Mouse (Mus musculus) hindbrain, embryonic 13.5 days (tissue): Measurements from ENCODE around the gene Lemd2. TPM values are rescaled to one million over a fixed set of nuclear protein-coding genes. Genes with fewer than 3 reads are reported as not detected.
"Not testable (repeated sequence)": the region's sequence is repeated elsewhere in the genome, so short reads cannot be mapped to it uniquely, and the experiment has no call there.

Source experiments
- ATAC-seq: fragments of 200-750 bp; cut with Nextera tagmentation; 2 replicates; pipeline ENCODE4 v1.8.0; 2017; ENCODE audit warnings: moderate TSS enrichment; ENCODE audit not compliant: low FRiP score
- H3K27ac ChIP-seq: fragments of 300-500 bp; sonication (generic); 2 replicates; pipeline ENCODE4 v1.5.1; 2015; ENCODE audit warnings: inconsistent platforms, mild to moderate bottlenecking, moderate library complexity
- H3K27me3 ChIP-seq: fragments of 300-500 bp; sonication (generic); 2 replicates; pipeline ENCODE4 v1.6.1; 2015; ENCODE audit warnings: mild to moderate bottlenecking, inconsistent platforms
- H3K36me3 ChIP-seq: fragments of 300-500 bp; sonication (generic); 2 replicates; pipeline ENCODE4 v1.6.1; 2015; ENCODE audit warnings: mild to moderate bottlenecking, inconsistent platforms
- H3K4me1 ChIP-seq: fragments of 300-500 bp; sonication (generic); replicated peaks from 2 replicates; pipeline ENCODE4 v1.6.1; 2015; ENCODE audit warnings: inconsistent platforms
- H3K4me2 ChIP-seq: fragments of 300-500 bp; sonication (generic); 2 replicates; pipeline ENCODE4 v1.6.1; 2015; ENCODE audit warnings: inconsistent platforms, mild to moderate bottlenecking, moderate library complexity
- H3K4me3 ChIP-seq: fragments of 300-500 bp; sonication (generic); 2 replicates; pipeline ENCODE4 v1.5.1; 2015; ENCODE audit warnings: mild to moderate bottlenecking, inconsistent platforms
- H3K9ac ChIP-seq: fragments of 300-500 bp; sonication (generic); 2 replicates; pipeline ENCODE4 v1.6.1; 2015; ENCODE audit warnings: mild to moderate bottlenecking, inconsistent platforms
- H3K9me3 ChIP-seq: fragments of 300-500 bp; sonication (generic); 2 replicates; pipeline ENCODE4 v1.6.1; 2016; ENCODE audit warnings: inconsistent platforms
- WGBS: fragments of 180-500 bp; shearing (Covaris S2); methylation state at CpG from one replicate; pipeline ENCODE4 v1.1.7; 2015; 5-methylcytosine and 5-hydroxymethylcytosine counted together
- polyA plus RNA-seq: library from polyadenylated mRNA; unstranded; fragments of >200 nt; fragmentation: Nextera tagmentation; extraction: Ambion mirVana; gene quantifications from 2 replicates; pipeline ENCODE4 v1.2.1, GENCODE M21; 2015

Gene Lemd2
- polyA plus RNA-seq, 1 experiment from 2014 or later: 19.9 TPM

DNA sequence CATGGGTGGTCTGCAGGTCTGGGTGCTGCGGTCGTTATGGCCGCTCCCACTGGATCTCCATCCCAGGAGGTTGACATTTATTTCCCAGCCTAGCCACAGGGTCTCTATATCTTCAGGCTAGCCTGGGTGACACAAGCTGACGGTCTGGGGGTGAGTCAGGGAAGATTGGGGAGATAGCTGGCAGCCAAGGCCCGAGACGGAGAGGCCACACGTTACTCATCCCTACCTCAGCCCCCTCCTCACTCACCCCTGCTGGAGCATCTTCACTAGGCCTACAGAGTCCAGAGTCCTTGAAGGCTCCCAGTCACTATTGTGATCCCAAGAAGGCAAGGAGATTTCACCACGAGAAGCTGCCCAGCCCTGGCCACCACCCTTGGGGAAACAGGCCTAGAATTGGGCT lies 33.5 kb upstream of the Lemd2 start:
- no peak for ATAC-seq
- WGBS: 85% methylated on average over 8 of the region's 8 CpGs
- H3K4me3 ChIP-seq: no peak overlapping the region

DNA sequence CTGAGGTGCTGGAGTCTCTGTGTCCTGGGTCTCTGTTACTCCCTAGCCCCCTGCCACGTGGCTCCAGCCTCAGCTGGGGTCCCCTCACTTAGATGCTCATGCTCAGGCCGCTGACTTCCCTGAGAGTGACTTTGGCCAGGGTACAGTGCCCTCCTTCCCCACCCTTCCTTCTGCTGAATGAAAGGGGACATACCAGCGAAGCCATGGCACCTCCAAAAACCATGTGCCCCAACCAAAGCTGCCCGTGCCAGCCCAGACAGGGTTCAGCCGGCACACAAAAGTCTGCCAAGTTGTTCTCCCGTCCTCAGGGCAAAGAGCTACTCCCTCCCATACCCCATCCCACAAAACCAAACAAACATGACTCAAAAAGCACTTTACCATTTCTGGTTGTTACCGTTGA lies 29.0 kb upstream of the Lemd2 start:
- 84% methylated on average over 7 of the region's 7 CpGs for WGBS
- H3K36me3 ChIP-seq: no peaks in the 10 kb centered on the region
- H3K4me3 ChIP-seq: no peak overlapping the region
- H3K4me1 ChIP-seq: peaks cover 26% of the 10 kb centered on the region
- H3K27ac ChIP-seq: no peak overlapping the region
- no peak overlapping the region for H3K9ac ChIP-seq
- no peak for ATAC-seq
- peaks cover 17% of the 10 kb centered on the region; the same call in 1 of the 2 replicates for H3K27me3 ChIP-seq
- no peaks in the 10 kb centered on the region for H3K9me3 ChIP-seq
- no peak overlapping the region for H3K4me2 ChIP-seq

More for the DNA sequence above, 33.5 kb upstream of the Lemd2 start:
- Histone ChIP-seq H3K27me3 (0 out of 2 replicates have a peak, but pooled peaks cover 7% of the 10 kb centered on the region), H3K4me2 (no peak overlapping the region), H3K4me1 (peaks cover 35% of the 10 kb centered on the region), H3K9me3 (no peaks in the 10 kb centered on the region), H3K9ac (no peak overlapping the region), H3K27ac (no peak overlapping the region), H3K36me3 (no peaks in the 10 kb centered on the region)

DNA sequence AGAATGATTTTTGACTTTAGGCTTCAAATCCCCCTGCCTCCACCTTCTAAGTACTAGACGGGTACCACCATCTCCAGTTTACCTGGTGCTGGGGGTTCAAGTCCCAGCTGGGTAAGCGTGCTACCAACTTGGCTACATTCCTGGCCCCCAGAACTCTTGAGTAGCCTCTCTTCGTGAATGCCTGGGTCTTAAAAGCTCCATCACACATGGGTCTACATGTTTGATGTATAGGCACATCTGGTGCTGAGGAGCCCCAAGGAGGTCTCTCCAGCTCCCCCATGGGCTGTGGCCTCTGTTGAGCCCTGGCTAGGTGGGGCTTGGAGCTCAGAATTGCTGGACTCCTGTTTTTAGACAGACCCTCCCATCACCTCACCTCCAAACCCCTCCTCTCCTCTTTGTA lies 27.9 kb upstream of the Lemd2 start:
- ATAC-seq: no peak
- no peaks in the 10 kb centered on the region for H3K9me3 ChIP-seq
- H3K4me3 ChIP-seq: no peak overlapping the region
- H3K4me1 ChIP-seq: peaks cover 36% of the 10 kb centered on the region
- H3K4me2 ChIP-seq: no peak overlapping the region
- H3K27ac ChIP-seq: no peak overlapping the region
- WGBS: 91% methylated on average over 3 of the region's 3 CpGs
- peaks cover 15% of the 10 kb centered on the region; the same call in 1 of the 2 replicates for H3K27me3 ChIP-seq
- no peaks in the 10 kb centered on the region for H3K36me3 ChIP-seq
- no peak overlapping the region for H3K9ac ChIP-seq

DNA sequence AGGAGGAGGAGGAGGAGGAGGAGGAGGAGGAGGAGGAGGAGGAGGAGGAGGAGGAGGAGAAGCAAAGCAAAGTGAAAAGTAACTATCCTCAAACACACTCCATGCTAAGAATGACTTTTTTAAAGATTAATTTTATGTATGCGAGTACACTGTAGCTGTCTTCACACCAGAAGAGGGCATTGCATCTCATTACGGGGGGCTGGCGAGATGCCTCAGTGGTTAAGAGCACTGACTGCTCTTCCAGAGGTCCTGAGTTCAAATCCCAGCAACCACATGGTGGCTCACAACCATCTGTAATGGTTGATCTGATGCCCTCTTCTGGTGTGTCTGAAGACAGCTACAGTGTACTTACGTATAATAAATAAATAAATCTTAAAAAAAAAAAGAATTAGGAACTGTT lies 27.3 kb upstream of the Lemd2 start:
- Histone ChIP-seq H3K27me3 (peaks cover 14% of the 10 kb centered on the region; the same call in 1 of the 2 replicates), H3K4me1 (peaks cover 39% of the 10 kb centered on the region)
- 91% methylated on average over 4 of the region's 4 CpGs for WGBS
- H3K4me2 ChIP-seq, H3K9ac ChIP-seq, H3K27ac ChIP-seq, H3K36me3 ChIP-seq, ATAC-seq, H3K9me3 ChIP-seq, H3K4me3 ChIP-seq: not testable (repeated sequence)

DNA sequence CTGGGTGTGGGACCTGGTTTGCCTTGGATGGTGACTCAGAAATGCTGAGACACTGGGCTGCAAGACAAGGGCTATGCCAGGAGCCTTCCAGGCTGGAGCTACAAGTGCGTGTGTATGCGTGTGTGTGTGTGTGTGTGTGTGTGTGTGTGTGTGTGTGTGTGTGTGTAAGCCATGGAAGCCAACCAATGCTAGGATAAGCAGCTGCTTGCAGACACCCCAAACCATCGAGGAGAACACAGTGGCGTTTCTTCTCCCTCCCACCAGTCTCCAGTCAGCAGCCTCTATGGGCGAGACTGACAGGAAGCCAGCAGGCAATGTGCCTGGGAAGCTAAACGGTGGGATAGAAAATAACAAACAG lies 26.9 kb upstream of the Lemd2 start:
- H3K4me1 ChIP-seq: peaks cover 42% of the 10 kb centered on the region
- H3K4me3 ChIP-seq: no peak overlapping the region
- no peaks in the 10 kb centered on the region for H3K36me3 ChIP-seq
- H3K4me2 ChIP-seq: no peak overlapping the region
- no peak overlapping the region for H3K27ac ChIP-seq
- H3K27me3 ChIP-seq: peaks cover 14% of the 10 kb centered on the region; the same call in 1 of the 2 replicates
- H3K9ac ChIP-seq: no peak overlapping the region
- no peak for ATAC-seq
- H3K9me3 ChIP-seq: no peaks in the 10 kb centered on the region
- 71% methylated on average over 6 of the region's 6 CpGs for whole genome bisulfite sequencing

DNA sequence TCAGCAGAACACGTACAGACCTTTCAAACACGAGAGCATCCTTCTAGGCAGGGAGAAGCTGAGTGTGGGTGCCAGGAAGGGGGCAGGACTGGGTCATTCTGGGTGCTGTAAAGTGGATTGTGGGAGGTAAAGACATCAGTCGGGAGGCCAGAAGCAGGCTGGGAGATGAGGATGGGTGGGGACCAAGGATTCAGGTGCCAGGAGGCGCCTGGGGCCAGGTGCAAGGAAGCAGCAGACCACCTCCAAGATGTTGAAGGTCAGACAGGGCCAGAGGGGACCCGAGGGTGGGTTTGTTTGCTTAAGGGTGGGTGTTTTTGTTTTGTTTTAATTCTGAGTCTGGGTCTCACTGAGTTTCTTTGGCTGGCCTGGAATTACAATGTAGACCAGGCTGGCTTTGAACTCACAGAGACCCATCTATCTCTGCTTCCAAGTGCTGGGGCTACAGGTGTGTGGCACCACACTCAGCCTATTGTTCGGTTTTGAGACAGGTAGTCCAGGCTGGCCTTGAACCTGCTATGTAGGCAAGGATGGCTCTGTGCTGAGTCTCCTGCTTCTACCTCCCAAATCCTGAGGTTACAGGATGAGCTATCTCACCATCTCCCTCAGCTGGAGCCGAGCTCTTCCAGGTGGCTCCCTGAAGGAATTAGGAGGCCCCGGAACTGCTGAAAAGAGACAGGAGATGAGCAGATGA lies 26.3 kb upstream of the Lemd2 start:
- Histone ChIP-seq H3K27me3 (peaks cover 14% of the 10 kb centered on the region; the same call in 1 of the 2 replicates), H3K4me1 (peaks cover 46% of the 10 kb centered on the region), H3K4me3 (no peak overlapping the region), H3K36me3 (no peaks in the 10 kb centered on the region), H3K9me3 (no peaks in the 10 kb centered on the region), H3K9ac (no peak overlapping the region), H3K4me2 (no peak overlapping the region), H3K27ac (no peak overlapping the region)
- no peak for ATAC-seq
- 55% methylated on average over 8 of the region's 8 CpGs for WGBS

DNA sequence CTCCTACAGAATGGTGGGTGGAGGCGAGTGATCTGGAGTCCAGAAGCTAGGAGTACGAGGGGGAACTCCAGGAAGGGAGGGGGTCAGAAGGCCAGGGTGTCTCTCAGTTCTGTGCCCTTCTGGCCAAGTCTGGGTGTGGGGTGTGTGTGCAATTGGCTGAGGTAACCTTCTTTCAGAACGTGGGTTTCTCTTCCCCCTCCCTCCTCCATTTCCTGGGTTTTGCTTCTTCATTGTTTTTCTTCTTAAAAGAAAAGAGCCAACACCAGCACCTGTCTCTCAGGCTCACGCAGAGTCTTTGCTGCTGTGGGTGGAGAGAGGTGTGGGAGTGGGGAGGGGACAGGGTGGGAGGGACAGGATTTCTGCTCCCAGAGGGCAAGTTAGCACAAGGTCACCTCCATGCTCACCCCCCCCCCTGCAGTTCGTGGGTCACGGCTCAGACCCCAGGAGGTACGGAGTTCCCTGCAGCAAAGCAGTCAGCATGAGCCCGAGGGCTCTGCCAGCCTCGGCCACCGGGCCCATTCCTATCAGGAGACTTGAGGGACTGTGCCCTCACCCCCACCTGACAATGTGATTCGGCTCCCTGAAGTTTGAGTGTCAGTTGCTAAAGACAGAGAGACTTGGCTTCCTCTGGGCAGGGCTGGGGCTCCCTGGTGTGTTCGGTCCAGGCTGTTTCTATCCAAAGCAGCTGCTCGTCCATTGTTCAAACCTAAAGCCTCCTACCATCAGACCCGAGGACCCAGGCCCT lies 25.6 kb upstream of the Lemd2 start:
- Histone ChIP-seq H3K4me1 (peaks cover 53% of the 10 kb centered on the region), H3K4me2 (no peak overlapping the region), H3K9me3 (no peaks in the 10 kb centered on the region), H3K4me3 (no peak overlapping the region), H3K36me3 (no peaks in the 10 kb centered on the region), H3K27me3 (peaks cover 14% of the 10 kb centered on the region; the same call in 1 of the 2 replicates), H3K27ac (no peak overlapping the region), H3K9ac (no peak overlapping the region)
- WGBS: 15% methylated on average over 14 of the region's 14 CpGs
- no peak for ATAC-seq

DNA sequence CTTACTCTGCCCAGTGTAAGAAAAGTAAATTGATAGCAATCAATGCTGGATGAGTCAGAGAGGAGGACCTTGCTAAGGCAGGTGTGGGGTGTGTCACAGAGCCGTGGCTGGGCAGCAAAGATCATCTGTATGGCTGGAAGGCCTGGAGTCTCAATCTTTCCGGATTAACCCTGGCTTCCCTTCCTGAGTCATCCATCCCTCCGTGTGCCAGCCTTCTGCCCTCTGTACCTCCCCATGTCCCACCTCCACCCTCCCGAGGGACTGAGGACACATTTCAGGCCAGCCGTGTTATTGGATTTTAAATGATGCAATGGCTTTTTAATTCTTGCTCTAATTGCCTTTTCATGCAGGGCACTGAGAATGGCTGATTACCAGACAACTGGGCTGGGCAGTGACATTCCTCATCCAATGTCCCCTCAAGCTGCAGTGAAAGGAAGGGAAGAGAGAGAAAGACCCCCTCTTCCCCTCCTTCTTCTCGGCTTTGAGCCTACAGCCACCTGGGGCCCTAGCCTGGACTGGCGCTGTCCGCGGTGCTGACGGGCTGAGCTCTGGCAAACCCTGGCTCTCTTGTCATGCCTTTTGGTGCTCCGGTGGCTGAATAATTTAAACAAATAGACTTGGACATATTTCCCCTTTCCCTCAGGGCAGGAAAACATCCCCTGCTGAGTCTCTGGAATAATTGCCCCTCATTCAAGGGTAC lies 24.1 kb upstream of the Lemd2 start:
- H3K4me2 ChIP-seq: 0 out of 2 replicates have a peak overlapping the region, but pooled peaks have one; percentile 0
- no peak overlapping the region for H3K4me3 ChIP-seq
- WGBS: 9% methylated on average over 11 of the region's 11 CpGs
- H3K9ac ChIP-seq: no peak overlapping the region
- no peaks in the 10 kb centered on the region for H3K9me3 ChIP-seq
- peaks cover 54% of the 10 kb centered on the region for H3K4me1 ChIP-seq
- no peaks in the 10 kb centered on the region for H3K36me3 ChIP-seq
- peak; percentile 62 for ATAC-seq
- H3K27me3 ChIP-seq: peaks cover 15% of the 10 kb centered on the region; the same call in 1 of the 2 replicates
- peak overlapping the region; percentile 66; the same call in 1 of the 2 replicates for H3K27ac ChIP-seq

DNA sequence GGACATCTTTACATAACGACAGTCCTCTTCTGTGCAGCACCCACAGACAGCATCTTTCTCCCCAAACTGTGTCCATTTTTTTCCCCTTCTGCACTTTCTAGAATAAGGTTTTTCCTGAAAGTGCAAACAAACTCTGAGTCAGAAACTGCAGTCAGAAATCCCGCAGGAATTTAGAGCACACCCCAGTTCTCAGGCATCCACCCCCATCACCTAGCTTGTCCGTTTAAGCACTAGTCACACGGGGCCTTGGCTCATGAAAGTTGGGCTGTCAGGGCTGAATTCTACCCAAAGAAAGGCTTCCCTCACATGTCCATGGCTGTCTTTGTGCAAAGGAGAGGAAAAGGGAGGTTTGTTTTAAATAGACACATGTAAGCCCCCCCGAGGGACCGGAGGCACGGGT lies 23.0 kb upstream of the Lemd2 start:
- no peak overlapping the region for H3K9ac ChIP-seq
- no peak overlapping the region for H3K4me3 ChIP-seq
- WGBS: 59% methylated on average over 7 of the region's 7 CpGs
- no peaks in the 10 kb centered on the region for H3K9me3 ChIP-seq
- H3K27ac ChIP-seq: peak overlapping the region; percentile 19; the same call in 1 of the 2 replicates
- peaks cover 15% of the 10 kb centered on the region; the same call in 1 of the 2 replicates for H3K27me3 ChIP-seq
- peaks cover 54% of the 10 kb centered on the region for H3K4me1 ChIP-seq
- no peak overlapping the region for H3K4me2 ChIP-seq
- ATAC-seq: no peak
- H3K36me3 ChIP-seq: no peaks in the 10 kb centered on the region

DNA sequence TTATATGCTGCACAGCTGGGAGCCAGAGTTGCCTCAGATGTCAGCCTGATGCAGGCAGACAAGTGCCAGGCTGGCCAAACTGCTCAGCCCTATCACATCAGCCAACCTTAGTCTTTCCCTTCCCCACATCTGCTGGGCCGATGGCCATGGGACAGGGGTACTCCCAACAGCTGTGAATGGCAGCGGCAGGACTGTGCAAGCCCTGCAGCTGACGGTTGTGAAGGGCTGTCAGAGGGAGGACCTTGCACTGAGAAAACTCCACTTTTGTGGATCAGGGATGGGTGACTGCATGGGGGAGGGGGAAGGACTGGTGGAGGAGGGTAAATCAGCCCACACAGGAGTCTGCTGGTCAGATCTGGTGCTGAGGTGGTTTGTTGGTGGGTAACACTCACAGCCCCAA lies 22.4 kb upstream of the Lemd2 start:
- H3K9me3 ChIP-seq: no peaks in the 10 kb centered on the region
- peaks cover 15% of the 10 kb centered on the region; the same call in 1 of the 2 replicates for H3K27me3 ChIP-seq
- H3K27ac ChIP-seq: no peak overlapping the region
- H3K36me3 ChIP-seq: no peaks in the 10 kb centered on the region
- H3K4me1 ChIP-seq: peaks cover 54% of the 10 kb centered on the region
- no peak for ATAC-seq
- no peak overlapping the region for H3K4me2 ChIP-seq
- WGBS: 38% methylated on average over 3 of the region's 3 CpGs
- no peak overlapping the region for H3K4me3 ChIP-seq
- H3K9ac ChIP-seq: no peak overlapping the region

DNA sequence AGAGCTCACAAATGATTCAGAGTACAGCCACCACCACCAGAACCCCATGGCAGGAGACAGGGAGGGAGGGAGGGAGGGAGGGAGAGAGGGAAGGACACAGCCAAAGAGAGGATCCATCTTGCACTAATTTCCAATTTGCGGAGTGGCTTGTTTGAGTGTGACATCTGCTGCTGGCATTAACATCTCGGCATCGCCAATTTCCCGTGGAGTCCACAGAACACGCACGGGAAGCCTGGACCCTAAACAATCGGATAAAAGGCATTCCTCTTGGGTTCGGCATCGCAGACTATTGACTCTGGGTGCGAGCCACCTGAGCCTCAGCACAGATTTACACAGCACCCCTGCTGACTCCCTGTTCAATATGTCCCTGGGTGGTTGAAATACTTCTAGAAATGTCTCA lies 21.5 kb upstream of the Lemd2 start:
- Histone ChIP-seq H3K27me3 (peaks cover 12% of the 10 kb centered on the region; the same call in 1 of the 2 replicates), H3K4me1 (peaks cover 54% of the 10 kb centered on the region), H3K36me3 (no peaks in the 10 kb centered on the region), H3K27ac (no peak overlapping the region), H3K4me3 (no peak overlapping the region), H3K4me2 (no peak overlapping the region), H3K9me3 (no peaks in the 10 kb centered on the region), H3K9ac (no peak overlapping the region)
- ATAC-seq: no peak
- WGBS: 38% methylated on average over 10 of the region's 10 CpGs

DNA sequence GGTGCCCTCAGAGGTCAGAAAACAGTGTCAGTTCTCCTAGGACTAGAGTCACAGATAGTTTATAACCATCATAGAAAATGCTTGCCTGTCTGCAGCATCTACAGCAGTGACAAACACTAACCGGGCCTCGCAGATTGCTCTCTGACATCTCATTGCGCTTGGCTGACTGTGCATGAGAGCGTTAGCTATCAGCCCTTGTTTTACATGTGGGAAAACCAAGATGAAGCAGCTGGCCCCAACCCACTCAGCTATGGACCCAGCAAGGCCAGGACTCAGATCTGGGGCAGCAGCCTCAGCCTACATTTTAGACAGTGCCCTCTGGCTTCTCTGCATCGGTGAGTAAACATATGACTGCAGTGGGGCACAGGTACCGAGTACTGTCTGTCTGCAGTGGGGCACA lies 19.6 kb upstream of the Lemd2 start:
- Histone ChIP-seq H3K9ac (no peak overlapping the region), H3K36me3 (no peaks in the 10 kb centered on the region), H3K4me3 (no peak overlapping the region), H3K4me2 (no peak overlapping the region), H3K4me1 (peaks cover 44% of the 10 kb centered on the region), H3K27me3 (0 out of 2 replicates have a peak, but pooled peaks cover 8% of the 10 kb centered on the region), H3K9me3 (no peaks in the 10 kb centered on the region), H3K27ac (no peak overlapping the region)
- 78% methylated on average over 6 of the region's 6 CpGs for WGBS
- ATAC-seq: no peak
